Mouse (Mus musculus) liver, embryonic 14.5 days (tissue): ENCODE data around the gene Ralgapa2. TPM values are rescaled to one million over a fixed set of nuclear protein-coding genes. Genes with fewer than 3 reads are reported as not detected.
A peak's percentile ranks its signal among the peaks of the same experiment; 100 is the strongest.

Experiments
- ATAC-seq: fragments of 200-750 bp; cut with Nextera tagmentation; 2 replicates; pipeline ENCODE4 v1.8.0; 2017; ENCODE audit warnings: moderate number of reproducible peaks, mild to moderate bottlenecking, moderate library complexity; ENCODE audit not compliant: insufficient read depth
- DNase-seq, 3 experiments: peaks; one replicate each; pipeline ENCODE4 v3.0.0-alpha.2; 2012 to 2013; ENCODE audit warnings: low read depth in 3 of 3, low spot score in 3 of 3
- H3K27ac ChIP-seq: fragments of 300-500 bp; sonication (generic); 2 replicates; pipeline ENCODE4 v1.5.1; 2014; ENCODE audit warnings: moderate library complexity, mild to moderate bottlenecking, control low read depth, inconsistent platforms
- H3K27me3 ChIP-seq: fragments of 300-500 bp; sonication (generic); 2 replicates; pipeline ENCODE4 v1.6.1; 2014; ENCODE audit warnings: mild to moderate bottlenecking, low read length, moderate library complexity; ENCODE audit not compliant: control insufficient read depth, insufficient read depth
- H3K36me3 ChIP-seq: fragments of 300-500 bp; sonication (generic); replicated peaks from 2 replicates; pipeline ENCODE4 v1.6.1; 2014; ENCODE audit warnings: low read depth; ENCODE audit not compliant: control insufficient read depth, insufficient read depth
- H3K4me1 ChIP-seq, 2 experiments: fragments of 200-500 bp in 1 of 2; fragments of 300-500 bp in 1 of 2; sonication (generic) in 1 of 2; replicated peaks; 2 replicates each; pipeline ENCODE4 v1.6.1; 2012 to 2014; ENCODE audit warnings: antibody characterized with exemption in 1 of 2, inconsistent platforms in 1 of 2, low read length in 1 of 2; ENCODE audit not compliant: control insufficient read depth in 2 of 2, insufficient read depth in 2 of 2
- H3K4me2 ChIP-seq: fragments of 300-500 bp; sonication (generic); 2 replicates; pipeline ENCODE4 v1.6.1; 2014; ENCODE audit warnings: low read depth, mild to moderate bottlenecking, control low read depth, moderate library complexity
- H3K4me3 ChIP-seq, 2 experiments: fragments of 200-500 bp in 1 of 2; fragments of 300-500 bp in 1 of 2; sonication (generic) in 1 of 2; 2 replicates each; pipeline ENCODE4 v1.5.1; 2012 to 2014; ENCODE audit warnings: low read depth in 2 of 2, low read length in 2 of 2, mild to moderate bottlenecking in 2 of 2, control low read depth in 1 of 2, inconsistent platforms in 1 of 2, moderate library complexity in 1 of 2; ENCODE audit not compliant: insufficient read depth in 1 of 2
- H3K9ac ChIP-seq: fragments of 300-500 bp; sonication (generic); replicated peaks from 2 replicates; pipeline ENCODE4 v1.6.1; 2014; ENCODE audit warnings: mild to moderate bottlenecking, control low read depth, moderate library complexity
- H3K9me3 ChIP-seq: fragments of 300-500 bp; sonication (generic); 2 replicates; pipeline ENCODE4 v1.6.1; 2016; ENCODE audit warnings: low read length, mixed read lengths; ENCODE audit not compliant: control insufficient read depth
- CTCF ChIP-seq: IDR thresholded peaks from 2 replicates; pipeline ENCODE4 v1.5.1; 2016; ENCODE audit warnings: antibody characterized with exemption, low read depth, control low read depth
- EP300 ChIP-seq: IDR thresholded peaks from 2 replicates; pipeline ENCODE4 v1.6.1; 2016; ENCODE audit warnings: antibody characterized with exemption, low read depth
- WGBS: fragments of 180-500 bp; shearing (Covaris S2); extraction: QIAGEN DNeasy Blood & Tissue Kit; methylation state at CpG from one replicate; pipeline ENCODE4 v1.1.7; 2014; ENCODE audit not compliant: insufficient replicate concordance; 5-methylcytosine and 5-hydroxymethylcytosine counted together
- polyA plus RNA-seq, 2 experiments: library from polyadenylated mRNA; depleted of rRNA in 1 of 2; stranded (reverse) in 1 of 2; unstranded in 1 of 2; fragments of >200 nt; fragmentation: Nextera tagmentation in 1 of 2; extraction: Ambion mirVana in 1 of 2; gene quantifications; 2 replicates each; pipeline versions ENCODE4 v1.2.1 to v1.2.3; 2012 to 2014

The Ralgapa2 gene
- polyA plus RNA-seq, 2 experiments, result 2.1 to 3.6 TPM

GRCm38 (mm10) chr2:146476428-146476972, 35.6 kb downstream of the Ralgapa2 start:
- Histone ChIP-seq H3K9me3 (no peaks in the 10 kb centered on the region), H3K4me2 (no peak overlapping the region), H3K27me3 (no peaks in the 10 kb centered on the region), H3K27ac (no peak overlapping the region), H3K4me3 (no peak overlapping the region), H3K4me1 (no peaks in the 10 kb centered on the region), H3K36me3 (no peaks in the 10 kb centered on the region), H3K9ac (no peak overlapping the region)
- 68% methylated on average over 6 of the region's 6 CpGs for WGBS
- ATAC-seq, result no peak
- no peak for TF ChIP-seq CTCF
- no peak for DNase-seq

GRCm38 (mm10) chr2:146476001-146476400, 36.1 kb downstream of the Ralgapa2 start:
- DNase-seq (no peak), ATAC-seq (no peak)
- Histone ChIP-seq H3K4me1 (peaks cover 0 to 2% of the 10 kb centered on the region in 2 experiments; a peak in 2 of 4 replicates), H3K36me3 (no peaks in the 10 kb centered on the region), H3K27me3 (no peaks in the 10 kb centered on the region), H3K27ac (no peak overlapping the region), H3K4me2 (no peak overlapping the region), H3K4me3 (no peak overlapping the region), H3K9ac (no peak overlapping the region), H3K9me3 (no peaks in the 10 kb centered on the region)
- no peak for TF ChIP-seq CTCF
- no peak for TF ChIP-seq EP300

GRCm38 (mm10) chr2:146470947-146471346, 41.2 kb downstream of the Ralgapa2 start:
- H3K9ac ChIP-seq, result no peak overlapping the region
- peaks cover 3 to 9% of the 10 kb centered on the region in 2 experiments; a peak in 2 of 4 replicates for H3K4me1 ChIP-seq
- DNase-seq (peak in 1 of 3 experiments; percentile 13), ATAC-seq (peak; percentile 44; the same call in 1 of the 2 replicates)
- H3K27me3 ChIP-seq, result no peaks in the 10 kb centered on the region
- no peaks in the 10 kb centered on the region for H3K9me3 ChIP-seq
- H3K4me3 ChIP-seq, result no peak overlapping the region
- no peaks in the 10 kb centered on the region for H3K36me3 ChIP-seq
- H3K27ac ChIP-seq, result no peak overlapping the region
- TF ChIP-seq EP300 (no peak), CTCF (no peak)
- WGBS, result 25% methylated on average over 5 of the region's 5 CpGs
- H3K4me2 ChIP-seq, result no peak overlapping the region

GRCm38 (mm10) chr2:146469707-146470420, 42.3 kb downstream of the Ralgapa2 start:
- Histone ChIP-seq H3K9me3 (no peaks in the 10 kb centered on the region), H3K36me3 (no peaks in the 10 kb centered on the region), H3K9ac (no peak overlapping the region), H3K27me3 (no peaks in the 10 kb centered on the region), H3K4me1 (peaks cover 3 to 9% of the 10 kb centered on the region in 2 experiments; a peak in 2 of 4 replicates), H3K4me3 (no peak overlapping the region), H3K27ac (no peak overlapping the region), H3K4me2 (peak overlapping the region; percentile 15; the same call in 1 of the 2 replicates)
- TF ChIP-seq CTCF, result peak; percentile 75
- no peak; the same call in 1 of the 2 replicates for TF ChIP-seq EP300
- 22% methylated on average over 12 of the region's 12 CpGs for WGBS
- DNase-seq (peak; percentile 24 to 30 (median 24)), ATAC-seq (peak; percentile 60)

- WGBS, result 79% methylated on average over 2 of the region's 2 CpGs
- Histone ChIP-seq H3K4me1 (peaks cover 3 to 9% of the 10 kb centered on the region in 2 experiments; a peak in 2 of 4 replicates), H3K4me3 (no peak overlapping the region), H3K9me3 (no peaks in the 10 kb centered on the region), H3K27ac (no peak overlapping the region), H3K4me2 (no peak overlapping the region), H3K9ac (no peak overlapping the region), H3K36me3 (no peaks in the 10 kb centered on the region), H3K27me3 (no peaks in the 10 kb centered on the region)
- ATAC-seq (no peak), DNase-seq (no peak)
- TF ChIP-seq EP300 (no peak), CTCF (no peak)
Measured at GRCm38 (mm10) chr2:146468898-146469297, 43.2 kb downstream of the Ralgapa2 start.
